Mouse (Mus musculus): ENCODE results near the gene Vapa. TPM values are rescaled to one million over a fixed set of nuclear protein-coding genes. Genes with fewer than 3 reads are reported as not detected.

Vapa gene
- polyA plus RNA-seq (2015; fragmentation: Nextera tagmentation; extraction: Ambion mirVana) = 55.8 and 57.0 TPM in 2 replicates

GRCm38 (mm10) chr17:65613463-65614412 lies at the start of gene Vapa:
Vapa (minus strand) TSS chr17:65613555.
- Histone ChIP-seq H3K4me1 (ENCODE audit: control insufficient read depth, low read depth, low read length) (peaks cover 29% of the 10 kb centered on the region), H3K9me3 (replicated peaks; ENCODE audit: control insufficient read depth, low read length) (no peaks in the 10 kb centered on the region), H3K4me3 (ENCODE audit: low read depth, low read length) (peak within 1 kb of the TSS; percentile 98), H3K9ac (ENCODE audit: low read depth, low read length) (peak within 1 kb of the TSS; percentile 99), H3K27ac (ENCODE audit: low read length) (peak within 1 kb of the TSS; percentile 97), H3K36me3 (ENCODE audit: control insufficient read depth, insufficient read depth) (no peaks in the 10 kb centered on the region), H3K4me2 (ENCODE audit: low read depth, low read length) (peak within 1 kb of the TSS; percentile 92), H3K27me3 (ENCODE audit: control insufficient read depth, insufficient read depth, low read depth, low read length) (no peaks in the 10 kb centered on the region)
- ATAC-seq (ENCODE audit: low read depth) = peak; percentile 87
- under 1% methylated on average over 85 of the region's 85 CpGs for WGBS (ENCODE audit: insufficient replicate concordance)

GRCm38 (mm10) chr17:65662662-65663061 lies 49.3 kb upstream of the Vapa start:
- 73% methylated on average over 3 of the region's 3 CpGs for WGBS (ENCODE audit: insufficient replicate concordance)
- ATAC-seq (ENCODE audit: low read depth) = no peak
- Histone ChIP-seq H3K36me3 (ENCODE audit: control insufficient read depth, insufficient read depth) (no peaks in the 10 kb centered on the region), H3K4me2 (ENCODE audit: low read depth, low read length) (no peak overlapping the region), H3K9me3 (replicated peaks; ENCODE audit: control insufficient read depth, low read length) (no peaks in the 10 kb centered on the region), H3K4me3 (ENCODE audit: low read depth, low read length) (no peak overlapping the region), H3K27ac (ENCODE audit: low read length) (no peak overlapping the region; the same call in 1 of the 2 replicates), H3K4me1 (ENCODE audit: control insufficient read depth, low read depth, low read length) (peaks cover 7% of the 10 kb centered on the region), H3K27me3 (ENCODE audit: control insufficient read depth, insufficient read depth, low read depth, low read length) (no peaks in the 10 kb centered on the region), H3K9ac (ENCODE audit: low read depth, low read length) (no peak overlapping the region)

GRCm38 (mm10) chr17:65658416-65658815 lies 45.1 kb upstream of the Vapa start:
- H3K27ac ChIP-seq (ENCODE audit: low read length) = no peak overlapping the region
- H3K4me3 ChIP-seq (ENCODE audit: low read depth, low read length) = no peak overlapping the region
- H3K9me3 ChIP-seq (replicated peaks; ENCODE audit: control insufficient read depth, low read length) = no peaks in the 10 kb centered on the region
- no peak for ATAC-seq (ENCODE audit: low read depth)
- H3K4me2 ChIP-seq (ENCODE audit: low read depth, low read length) = no peak overlapping the region
- H3K27me3 ChIP-seq (ENCODE audit: control insufficient read depth, insufficient read depth, low read depth, low read length) = no peaks in the 10 kb centered on the region
- 35% methylated on average over 2 of the region's 2 CpGs for WGBS (ENCODE audit: insufficient replicate concordance)
- peaks cover 14% of the 10 kb centered on the region for H3K4me1 ChIP-seq (ENCODE audit: control insufficient read depth, low read depth, low read length)
- H3K36me3 ChIP-seq (ENCODE audit: control insufficient read depth, insufficient read depth) = no peaks in the 10 kb centered on the region
- H3K9ac ChIP-seq (ENCODE audit: low read depth, low read length) = no peak overlapping the region

- no peak overlapping the region for H3K27ac ChIP-seq (ENCODE audit: low read length)
- H3K36me3 ChIP-seq (ENCODE audit: control insufficient read depth, insufficient read depth) = no peaks in the 10 kb centered on the region
- no peak overlapping the region for H3K4me3 ChIP-seq (ENCODE audit: low read depth, low read length)
- peaks cover 11% of the 10 kb centered on the region for H3K4me1 ChIP-seq (ENCODE audit: control insufficient read depth, low read depth, low read length)
- H3K4me2 ChIP-seq (ENCODE audit: low read depth, low read length) = no peak overlapping the region
- ATAC-seq (ENCODE audit: low read depth) = no peak
- WGBS (ENCODE audit: insufficient replicate concordance) = 74% methylated on average over 9 of the region's 9 CpGs
- H3K27me3 ChIP-seq (ENCODE audit: control insufficient read depth, insufficient read depth, low read depth, low read length) = no peaks in the 10 kb centered on the region
- H3K9ac ChIP-seq (ENCODE audit: low read depth, low read length) = no peak overlapping the region
- no peaks in the 10 kb centered on the region for H3K9me3 ChIP-seq (replicated peaks; ENCODE audit: control insufficient read depth, low read length)
These were observed 44.6 kb upstream of the Vapa start for GRCm38 (mm10) chr17:65657958-65658357.

GRCm38 (mm10) chr17:65656731-65657130 lies 43.4 kb upstream of the Vapa start:
- Histone ChIP-seq H3K4me3 (ENCODE audit: low read depth, low read length) (no peak overlapping the region), H3K4me1 (ENCODE audit: control insufficient read depth, low read depth, low read length) (peaks cover 11% of the 10 kb centered on the region), H3K9ac (ENCODE audit: low read depth, low read length) (no peak overlapping the region), H3K36me3 (ENCODE audit: control insufficient read depth, insufficient read depth) (no peaks in the 10 kb centered on the region), H3K9me3 (replicated peaks; ENCODE audit: control insufficient read depth, low read length) (no peaks in the 10 kb centered on the region), H3K27me3 (ENCODE audit: control insufficient read depth, insufficient read depth, low read depth, low read length) (no peaks in the 10 kb centered on the region), H3K27ac (ENCODE audit: low read length) (no peak overlapping the region; the same call in 1 of the 2 replicates), H3K4me2 (ENCODE audit: low read depth, low read length) (no peak overlapping the region)
- no peak for ATAC-seq (ENCODE audit: low read depth)
- WGBS (ENCODE audit: insufficient replicate concordance) = 54% methylated on average over 6 of the region's 6 CpGs

GRCm38 (mm10) chr17:65656076-65656475 lies 42.7 kb upstream of the Vapa start:
- Histone ChIP-seq H3K9ac (ENCODE audit: low read depth, low read length) (no peak overlapping the region), H3K4me1 (ENCODE audit: control insufficient read depth, low read depth, low read length) (peaks cover 11% of the 10 kb centered on the region), H3K27ac (ENCODE audit: low read length) (no peak overlapping the region), H3K4me2 (ENCODE audit: low read depth, low read length) (no peak overlapping the region), H3K4me3 (ENCODE audit: low read depth, low read length) (no peak overlapping the region), H3K9me3 (replicated peaks; ENCODE audit: control insufficient read depth, low read length) (no peaks in the 10 kb centered on the region), H3K27me3 (ENCODE audit: control insufficient read depth, insufficient read depth, low read depth, low read length) (no peaks in the 10 kb centered on the region), H3K36me3 (ENCODE audit: control insufficient read depth, insufficient read depth) (no peaks in the 10 kb centered on the region)
- 43% methylated on average over 8 of the region's 8 CpGs for WGBS (ENCODE audit: insufficient replicate concordance)
- peak; percentile 64 for ATAC-seq (ENCODE audit: low read depth)

GRCm38 (mm10) chr17:65655608-65656007 lies 42.3 kb upstream of the Vapa start:
- ATAC-seq (ENCODE audit: low read depth) = no peak
- H3K27ac ChIP-seq (ENCODE audit: low read length) = no peak overlapping the region
- H3K36me3 ChIP-seq (ENCODE audit: control insufficient read depth, insufficient read depth) = no peaks in the 10 kb centered on the region
- H3K4me2 ChIP-seq (ENCODE audit: low read depth, low read length) = no peak overlapping the region
- 60% methylated on average over 4 of the region's 4 CpGs for WGBS (ENCODE audit: insufficient replicate concordance)
- no peaks in the 10 kb centered on the region for H3K9me3 ChIP-seq (replicated peaks; ENCODE audit: control insufficient read depth, low read length)
- H3K4me1 ChIP-seq (ENCODE audit: control insufficient read depth, low read depth, low read length) = peaks cover 11% of the 10 kb centered on the region
- no peak overlapping the region for H3K9ac ChIP-seq (ENCODE audit: low read depth, low read length)
- no peak overlapping the region for H3K4me3 ChIP-seq (ENCODE audit: low read depth, low read length)
- H3K27me3 ChIP-seq (ENCODE audit: control insufficient read depth, insufficient read depth, low read depth, low read length) = no peaks in the 10 kb centered on the region

GRCm38 (mm10) chr17:65650598-65650997 lies 37.2 kb upstream of the Vapa start:
- ATAC-seq (ENCODE audit: low read depth) = no peak
- no peaks in the 10 kb centered on the region for H3K9me3 ChIP-seq (replicated peaks; ENCODE audit: control insufficient read depth, low read length)
- H3K27ac ChIP-seq (ENCODE audit: low read length) = no peak overlapping the region
- H3K4me2 ChIP-seq (ENCODE audit: low read depth, low read length) = no peak overlapping the region
- no peak overlapping the region for H3K4me3 ChIP-seq (ENCODE audit: low read depth, low read length)
- H3K4me1 ChIP-seq (ENCODE audit: control insufficient read depth, low read depth, low read length) = no peaks in the 10 kb centered on the region
- H3K36me3 ChIP-seq (ENCODE audit: control insufficient read depth, insufficient read depth) = no peaks in the 10 kb centered on the region
- H3K9ac ChIP-seq (ENCODE audit: low read depth, low read length) = no peak overlapping the region
- no peaks in the 10 kb centered on the region for H3K27me3 ChIP-seq (ENCODE audit: control insufficient read depth, insufficient read depth, low read depth, low read length)
- 40% methylated on average over 6 of the region's 6 CpGs for WGBS (ENCODE audit: insufficient replicate concordance)

- no peak overlapping the region for H3K4me2 ChIP-seq (ENCODE audit: low read depth, low read length)
- H3K9ac ChIP-seq (ENCODE audit: low read depth, low read length) = no peak overlapping the region
- no peak overlapping the region for H3K4me3 ChIP-seq (ENCODE audit: low read depth, low read length)
- no peaks in the 10 kb centered on the region for H3K36me3 ChIP-seq (ENCODE audit: control insufficient read depth, insufficient read depth)
- no peaks in the 10 kb centered on the region for H3K4me1 ChIP-seq (ENCODE audit: control insufficient read depth, low read depth, low read length)
- H3K27me3 ChIP-seq (ENCODE audit: control insufficient read depth, insufficient read depth, low read depth, low read length) = no peaks in the 10 kb centered on the region
- no peaks in the 10 kb centered on the region for H3K9me3 ChIP-seq (replicated peaks; ENCODE audit: control insufficient read depth, low read length)
- ATAC-seq (ENCODE audit: low read depth) = no peak
- WGBS (ENCODE audit: insufficient replicate concordance) = 63% methylated on average over 2 of the region's 2 CpGs
- H3K27ac ChIP-seq (ENCODE audit: low read length) = no peak overlapping the region
These were observed 35.8 kb upstream of the Vapa start for GRCm38 (mm10) chr17:65649175-65649493.
